11 mouse cellular contexts compared by ENCODE assay signal in the genomic region with DNA sequence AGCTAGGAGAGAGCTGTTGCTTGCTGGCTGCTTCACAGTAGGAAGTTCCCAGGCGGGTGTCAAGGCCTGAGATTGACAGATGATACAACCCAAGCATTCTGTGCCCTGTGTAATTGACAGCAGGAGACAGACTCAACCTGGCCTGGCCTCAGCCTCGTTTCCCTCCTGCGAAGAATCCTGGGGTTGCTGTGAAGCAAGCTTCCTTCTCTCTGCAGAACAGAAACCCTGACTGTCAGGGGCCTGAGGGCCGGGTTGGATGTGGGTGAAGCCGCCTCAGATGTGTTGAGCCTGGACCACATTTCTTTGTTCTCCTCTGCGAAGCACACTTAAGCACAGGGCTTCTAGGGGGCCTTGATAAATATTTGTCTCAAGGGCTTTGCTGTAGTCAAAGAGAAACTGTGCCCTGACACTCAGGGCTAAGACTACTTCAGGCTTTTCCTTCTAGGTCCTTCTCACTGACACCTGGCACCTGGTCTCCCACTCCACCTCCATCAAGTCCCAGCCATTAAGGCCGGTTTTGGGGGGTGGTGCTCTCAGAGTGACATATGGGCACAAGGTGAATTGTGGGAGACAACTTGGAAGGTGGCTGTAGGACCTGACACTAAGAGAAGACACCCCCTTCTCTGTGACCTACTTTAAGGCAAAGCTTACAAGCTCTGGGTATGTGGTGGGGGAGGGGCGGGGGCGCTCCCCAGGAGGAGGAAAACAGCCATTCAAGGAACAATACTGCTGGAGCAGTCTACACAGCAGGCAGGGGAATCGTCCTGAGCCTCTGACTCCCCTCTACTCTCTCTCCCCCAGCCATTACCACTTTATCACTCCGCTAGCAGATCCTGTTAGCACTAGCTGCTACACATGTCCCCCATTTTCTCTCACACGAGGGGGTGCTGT.
A peak's percentile ranks its signal among the peaks of the same experiment; 100 is the strongest.
DNase-seq lines count a peak whose midpoint lies in the region; ATAC-seq and TF ChIP-seq lines count a peak whose summit lies in the region.
"Had no signal": no experiment of that assay in that cellular context is flagged by ENCODE, and none has a peak within 500 bp of the region (broad histone marks: within the 10 kb centered on the region; RNA-seq: fewer than 3 reads in every experiment).

No protein-coding gene starts in this region.

- H3K9me3 ChIP-seq in forebrain, embryonic 10.5 days = no peaks in the 10 kb centered on the region
- H3K9me3 ChIP-seq in forebrain, embryonic 12.5 days = no peaks in the 10 kb centered on the region
- H3K9me3 ChIP-seq in lung, postnatal 0 days (ENCODE audit: low read length) = no peaks in the 10 kb centered on the region
- no peaks in the 10 kb centered on the region for H3K9me3 ChIP-seq in liver, embryonic 15.5 days (replicated peaks)
- no peaks in the 10 kb centered on the region for H3K9me3 ChIP-seq in hindbrain, embryonic 11.5 days (ENCODE audit: control insufficient read depth, low read length)
- H3K9me3 ChIP-seq: midbrain, embryonic 15.5 days had no signal

- H3K27me3 ChIP-seq in forebrain, embryonic 10.5 days (ENCODE audit: poor library complexity, severe bottlenecking) = peaks cover 79% of the 10 kb centered on the region
- peaks cover 44% of the 10 kb centered on the region for H3K27me3 ChIP-seq in forebrain, embryonic 12.5 days
- H3K27me3 ChIP-seq in lung, postnatal 0 days (replicated peaks; ENCODE audit: insufficient read depth, low read length) = no peaks in the 10 kb centered on the region
- H3K27me3 ChIP-seq in liver, embryonic 15.5 days = no peaks in the 10 kb centered on the region
- peaks cover 29% of the 10 kb centered on the region for H3K27me3 ChIP-seq in hindbrain, embryonic 11.5 days (ENCODE audit: control insufficient read depth, insufficient read depth, low read length)

- WGBS in forebrain, embryonic 10.5 days = 18% methylated on average over 12 of the region's 12 CpGs
- 28% methylated on average over 10 of the region's 12 CpGs for WGBS in forebrain, embryonic 12.5 days
- 46% methylated on average over 11 of the region's 12 CpGs for WGBS in lung, postnatal 0 days
- WGBS in liver, embryonic 15.5 days (ENCODE audit: insufficient replicate concordance) = 36% methylated on average over 11 of the region's 12 CpGs
- 17% methylated on average over 11 of the region's 12 CpGs for WGBS in hindbrain, embryonic 11.5 days

- no peak for TF ChIP-seq EP300 in lung, postnatal 0 days (IDR thresholded peaks at IDR 0.05)

- no peak overlapping the region for H3K4me2 ChIP-seq in forebrain, embryonic 12.5 days
- H3K4me2 ChIP-seq in lung, postnatal 0 days (replicated peaks; ENCODE audit: low read depth, low read length) = no peak overlapping the region
- H3K4me2 ChIP-seq in liver, embryonic 15.5 days = peak overlapping the region; percentile 40
- H3K4me2 ChIP-seq in hindbrain, embryonic 11.5 days (replicated peaks; ENCODE audit: low read depth, low read length) = no peak overlapping the region
- H3K4me2 ChIP-seq: midbrain, embryonic 15.5 days had no signal

- H3K4me3 ChIP-seq in forebrain, embryonic 10.5 days = no peak overlapping the region
- H3K4me3 ChIP-seq in forebrain, embryonic 12.5 days (replicated peaks) = no peak overlapping the region
- H3K4me3 ChIP-seq in lung, postnatal 0 days (ENCODE audit: low read depth, low read length) = no peak overlapping the region
- no peak overlapping the region for H3K4me3 ChIP-seq in liver, embryonic 15.5 days (replicated peaks)
- no peak overlapping the region for H3K4me3 ChIP-seq in hindbrain, embryonic 11.5 days (ENCODE audit: low read depth, low read length)
- H3K4me3 ChIP-seq: midbrain, embryonic 15.5 days had no signal

- no peak for DNase-seq in forebrain, embryonic 10.5 days (ENCODE audit: extremely low spot score, low spot score)
- peak; percentile 39 for DNase-seq in lung, postnatal 0 days (ENCODE audit: low spot score)
- DNase-seq in lung, postnatal 25 days (ENCODE audit: low spot score) = no peak
- peak; percentile 67 for DNase-seq in thymus, postnatal 25 days
- no peak for DNase-seq in hindbrain, embryonic 11.5 days (ENCODE audit: low spot score)
- no peak for DNase-seq in gastrocnemius, adult 8-10 months (ENCODE audit: low spot score in 2 of 2)
- DNase-seq: gastrocnemius, postnatal 25 days; kidney, adult 11 months had no signal

- H3K27ac ChIP-seq in forebrain, embryonic 10.5 days = peak overlapping the region; percentile 32
- no peak overlapping the region for H3K27ac ChIP-seq in forebrain, embryonic 12.5 days
- no peak overlapping the region for H3K27ac ChIP-seq in lung, postnatal 0 days (ENCODE audit: low read length)
- H3K27ac ChIP-seq in liver, embryonic 15.5 days (replicated peaks) = peak overlapping the region; percentile 76
- no peak overlapping the region for H3K27ac ChIP-seq in hindbrain, embryonic 11.5 days (ENCODE audit: low read depth, low read length)
- H3K27ac ChIP-seq: midbrain, embryonic 15.5 days had no signal

- no peaks in the 10 kb centered on the region for H3K36me3 ChIP-seq in forebrain, embryonic 10.5 days (replicated peaks)
- H3K36me3 ChIP-seq in forebrain, embryonic 12.5 days (replicated peaks) = no peaks in the 10 kb centered on the region
- no peaks in the 10 kb centered on the region for H3K36me3 ChIP-seq in lung, postnatal 0 days (ENCODE audit: insufficient read depth, low read length)
- H3K36me3 ChIP-seq in liver, embryonic 15.5 days (replicated peaks) = no peaks in the 10 kb centered on the region
- H3K36me3 ChIP-seq in hindbrain, embryonic 11.5 days (ENCODE audit: control insufficient read depth, insufficient read depth, low read length) = no peaks in the 10 kb centered on the region
- H3K36me3 ChIP-seq: midbrain, embryonic 15.5 days had no signal

- ATAC-seq in forebrain, embryonic 12.5 days (ENCODE audit: low FRiP score) = no peak
- ATAC-seq in lung, postnatal 0 days = peak; percentile 68
- ATAC-seq in liver, embryonic 15.5 days (ENCODE audit: insufficient read depth) = peak; percentile 27
- ATAC-seq in hindbrain, embryonic 11.5 days (ENCODE audit: low FRiP score) = no peak
- ATAC-seq: midbrain, embryonic 15.5 days had no signal

- H3K4me1 ChIP-seq in forebrain, embryonic 10.5 days = peaks cover 39% of the 10 kb centered on the region
- H3K4me1 ChIP-seq in forebrain, embryonic 12.5 days = peaks cover 13% of the 10 kb centered on the region
- H3K4me1 ChIP-seq in lung, postnatal 0 days (ENCODE audit: insufficient read depth, low read depth, low read length) = peaks cover 6% of the 10 kb centered on the region; the same call in 1 of the 2 replicates
- H3K4me1 ChIP-seq in liver, embryonic 15.5 days (replicated peaks) = peaks cover 63% of the 10 kb centered on the region
- peaks cover 3% of the 10 kb centered on the region; the same call in 1 of the 2 replicates for H3K4me1 ChIP-seq in hindbrain, embryonic 11.5 days (replicated peaks; ENCODE audit: control insufficient read depth, insufficient read depth, low read length)

- H3K9ac ChIP-seq in forebrain, embryonic 12.5 days = no peak overlapping the region
- no peak overlapping the region for H3K9ac ChIP-seq in lung, postnatal 0 days (replicated peaks; ENCODE audit: low read depth)
- no peak overlapping the region for H3K9ac ChIP-seq in liver, embryonic 15.5 days
- no peak overlapping the region for H3K9ac ChIP-seq in hindbrain, embryonic 11.5 days (ENCODE audit: low read depth, low read length)
- H3K9ac ChIP-seq: midbrain, embryonic 15.5 days had no signal

- 0 out of 2 replicates have a peak, but pooled peaks have one; percentile 8 for TF ChIP-seq CTCF in lung, postnatal 0 days (IDR thresholded peaks at IDR 0.05)

Comparison
In these comparisons a context has a peak if more than half of its experiments do, and no peak if none do; other contexts are left out.
1. DNase-seq: peak in lung, postnatal 0 days (single experiment) and thymus, postnatal 25 days (single experiment); none in forebrain, embryonic 10.5 days (single experiment), lung, postnatal 25 days (single experiment), hindbrain, embryonic 11.5 days (single experiment) and gastrocnemius, adult 8-10 months (0 of 2).
2. H3K27ac ChIP-seq: peak in forebrain, embryonic 10.5 days (single experiment) and liver, embryonic 15.5 days (single experiment); none in forebrain, embryonic 12.5 days (single experiment), lung, postnatal 0 days (single experiment) and hindbrain, embryonic 11.5 days (single experiment).
3. ATAC-seq: peak in lung, postnatal 0 days (single experiment) and liver, embryonic 15.5 days (single experiment); none in forebrain, embryonic 12.5 days (single experiment) and hindbrain, embryonic 11.5 days (single experiment).